Mouse (Mus musculus) heart, embryonic 13.5 days (tissue): ENCODE results near the gene Tmc3. TPM values are rescaled to one million over a fixed set of nuclear protein-coding genes. Genes with fewer than 3 reads are reported as not detected.
A peak's percentile ranks its signal among the peaks of the same experiment; 100 is the strongest.

ENCODE experiments used
- ATAC-seq: fragments of 200-750 bp; cut with Nextera tagmentation; 2 replicates; pipeline ENCODE4 v1.8.0; 2017; ENCODE audit warnings: moderate TSS enrichment; ENCODE audit not compliant: insufficient number of reproducible peaks, low FRiP score, low TSS enrichment; ENCODE audit errors: extremely low read depth
- H3K27ac ChIP-seq: fragments of 300-500 bp; sonication (generic); replicated peaks from 2 replicates; pipeline ENCODE4 v1.5.1; 2015; ENCODE audit warnings: moderate library complexity, mild to moderate bottlenecking, inconsistent platforms
- H3K27me3 ChIP-seq: fragments of 300-500 bp; sonication (generic); replicated peaks from 2 replicates; pipeline ENCODE4 v1.6.1; 2015; ENCODE audit warnings: mild to moderate bottlenecking, inconsistent platforms
- H3K36me3 ChIP-seq: fragments of 300-500 bp; sonication (generic); 2 replicates; pipeline ENCODE4 v1.6.1; 2015; ENCODE audit warnings: mild to moderate bottlenecking, inconsistent platforms
- H3K4me1 ChIP-seq: fragments of 300-500 bp; sonication (generic); 2 replicates; pipeline ENCODE4 v1.6.1; 2015; ENCODE audit warnings: inconsistent platforms
- H3K4me2 ChIP-seq: fragments of 300-500 bp; sonication (generic); 2 replicates; pipeline ENCODE4 v1.6.1; 2015; ENCODE audit warnings: inconsistent platforms, mild to moderate bottlenecking, moderate library complexity
- H3K4me3 ChIP-seq: fragments of 300-500 bp; sonication (generic); 2 replicates; pipeline ENCODE4 v1.5.1; 2015; ENCODE audit warnings: moderate library complexity, mild to moderate bottlenecking, inconsistent platforms
- H3K9ac ChIP-seq: fragments of 300-500 bp; sonication (generic); 2 replicates; pipeline ENCODE4 v1.6.1; 2015; ENCODE audit warnings: inconsistent platforms, mild to moderate bottlenecking, moderate library complexity
- H3K9me3 ChIP-seq: fragments of 300-500 bp; sonication (generic); 2 replicates; pipeline ENCODE4 v1.6.1; 2016; ENCODE audit warnings: inconsistent platforms
- WGBS: fragments of 180-500 bp; shearing (Covaris S2); methylation state at CpG from one replicate; pipeline ENCODE4 v1.1.7; 2015; ENCODE audit warnings: mixed read lengths; 5-methylcytosine and 5-hydroxymethylcytosine counted together
- polyA plus RNA-seq: library from polyadenylated mRNA; unstranded; fragments of >200 nt; fragmentation: Nextera tagmentation; extraction: Ambion mirVana; gene quantifications from 2 replicates; pipeline ENCODE4 v1.2.1, GENCODE M21; 2015

Tmc3 gene
- polyA plus RNA-seq, 1 experiment from 2014 or later: 0.53 TPM

DNA sequence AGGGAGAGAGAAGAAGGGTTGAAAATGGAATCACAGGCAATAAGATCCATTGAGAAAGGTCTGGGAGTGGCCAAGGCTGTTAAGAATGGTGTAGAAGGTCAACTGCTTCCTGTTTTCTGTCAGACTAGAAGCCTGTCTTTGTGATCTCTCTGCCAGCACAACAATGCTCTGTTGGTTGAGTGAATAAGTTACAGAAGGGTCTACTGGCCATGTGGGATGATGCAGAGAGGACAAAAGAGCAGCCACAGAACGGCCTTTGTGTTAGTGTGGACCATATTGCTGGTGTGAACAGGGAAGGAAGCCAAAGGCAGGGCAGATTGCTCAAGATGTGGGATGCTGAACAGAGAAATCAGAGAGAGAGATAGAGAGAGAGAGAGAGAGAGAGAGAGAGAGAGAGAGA lies 74.0 kb downstream of the Tmc3 start:
- WGBS: 75% methylated on average over 1 of the region's 1 CpGs
- ATAC-seq: no peak
- H3K4me2 ChIP-seq: no peak overlapping the region
- H3K4me1 ChIP-seq: no peaks in the 10 kb centered on the region
- no peak overlapping the region for H3K9ac ChIP-seq
- peak overlapping the region; percentile 8; the same call in 1 of the 2 replicates for H3K27ac ChIP-seq
- no peaks in the 10 kb centered on the region for H3K27me3 ChIP-seq
- H3K4me3 ChIP-seq: no peak overlapping the region
- no peaks in the 10 kb centered on the region for H3K9me3 ChIP-seq
- H3K36me3 ChIP-seq: no peaks in the 10 kb centered on the region

DNA sequence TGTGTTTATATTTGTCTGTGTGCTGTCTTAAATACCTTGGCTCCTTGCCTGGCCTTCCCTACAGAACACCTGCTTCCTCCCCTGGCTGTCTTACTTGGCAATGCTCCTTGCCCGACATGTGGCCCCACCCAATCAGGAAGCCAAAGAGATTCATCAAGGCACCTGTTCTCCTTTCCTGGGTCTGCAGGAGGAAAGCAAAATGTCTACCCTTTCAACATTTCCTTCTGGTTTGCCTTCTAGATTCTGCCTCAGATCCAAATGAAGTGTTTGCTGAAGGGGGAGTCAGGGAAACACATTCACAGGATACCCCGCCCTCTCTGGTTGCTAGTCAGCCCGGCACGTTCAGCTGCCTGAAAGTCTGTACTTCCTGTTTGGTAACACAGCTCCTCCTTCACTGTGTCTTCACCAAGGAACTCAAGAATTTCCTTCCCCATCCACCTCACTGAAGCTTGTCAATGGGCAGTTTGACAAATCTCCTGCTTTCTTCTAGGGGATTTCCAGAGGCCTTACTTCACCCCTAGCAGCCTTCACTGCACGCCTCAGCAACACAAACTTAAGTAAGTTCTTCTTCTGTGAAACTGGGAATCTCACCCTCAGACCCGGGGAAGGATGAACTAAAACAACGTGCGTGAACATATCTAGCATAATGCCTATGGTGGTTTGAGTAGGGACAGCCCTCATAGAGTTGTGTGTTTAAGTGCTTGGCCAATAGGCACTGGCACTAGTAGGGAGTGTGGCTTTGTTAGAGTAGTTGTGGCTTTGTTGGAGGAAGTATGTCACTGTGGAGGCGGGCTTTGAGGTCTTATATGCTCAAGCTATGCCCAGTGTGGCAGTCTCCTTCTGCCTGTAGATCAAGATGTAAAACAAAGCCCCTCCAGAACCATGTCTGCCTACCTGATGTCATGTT lies 74.7 kb downstream of the Tmc3 start:
- Histone ChIP-seq H3K9me3 (no peaks in the 10 kb centered on the region), H3K4me1 (no peaks in the 10 kb centered on the region), H3K4me2 (no peak overlapping the region), H3K36me3 (no peaks in the 10 kb centered on the region), H3K27me3 (no peaks in the 10 kb centered on the region), H3K27ac (peak overlapping the region; percentile 8; the same call in 1 of the 2 replicates), H3K9ac (no peak overlapping the region), H3K4me3 (no peak overlapping the region)
- ATAC-seq: no peak
- WGBS: 69% methylated on average over 9 of the region's 9 CpGs

DNA sequence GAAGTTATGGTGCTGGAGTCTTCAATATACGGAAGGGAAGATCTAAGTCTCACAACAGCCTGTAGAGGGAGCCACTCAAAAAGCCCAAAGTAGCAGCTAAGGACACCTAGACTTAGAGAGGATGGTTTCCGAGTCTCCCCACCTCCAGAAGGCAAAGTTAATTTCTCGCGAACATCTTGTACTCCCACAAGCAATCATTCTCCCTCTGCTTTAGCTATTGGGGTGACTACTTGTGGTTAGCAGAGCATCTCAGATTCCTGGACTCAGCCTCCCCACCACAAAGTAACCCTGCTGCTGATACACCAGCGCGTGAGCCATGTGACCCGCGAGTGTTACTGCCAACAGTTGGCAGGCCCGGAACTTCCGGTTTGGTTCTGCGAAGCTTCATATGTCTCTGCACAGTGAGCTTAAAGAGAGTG lies 75.6 kb downstream of the Tmc3 start:
- Histone ChIP-seq H3K36me3 (no peaks in the 10 kb centered on the region), H3K4me3 (no peak overlapping the region), H3K27me3 (no peaks in the 10 kb centered on the region), H3K4me2 (no peak overlapping the region), H3K4me1 (no peaks in the 10 kb centered on the region), H3K27ac (no peak overlapping the region), H3K9me3 (no peaks in the 10 kb centered on the region), H3K9ac (no peak overlapping the region)
- 85% methylated on average over 11 of the region's 11 CpGs for WGBS
- no peak for ATAC-seq

DNA sequence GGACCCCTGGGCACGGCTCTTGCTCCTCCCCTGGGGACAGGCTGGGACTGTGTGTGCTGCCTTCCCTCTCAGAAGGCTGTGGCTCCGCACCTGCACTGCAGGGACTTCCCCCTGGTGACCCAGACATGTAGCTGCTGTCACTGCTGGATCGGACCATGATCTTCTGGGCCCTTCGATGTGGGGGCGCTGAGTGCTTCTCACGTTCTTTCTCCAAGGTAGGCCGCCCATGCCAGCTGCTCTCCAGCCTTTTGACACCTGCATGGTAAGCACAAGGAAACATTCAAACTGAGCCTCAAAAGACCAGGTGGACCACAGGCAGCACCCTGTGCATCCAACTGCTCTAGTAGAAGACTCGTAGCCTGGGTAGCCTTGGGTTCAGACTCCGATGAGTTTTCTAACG lies 76.3 kb downstream of the Tmc3 start:
- no peaks in the 10 kb centered on the region for H3K36me3 ChIP-seq
- no peaks in the 10 kb centered on the region for H3K4me1 ChIP-seq
- no peak overlapping the region for H3K9ac ChIP-seq
- no peak for ATAC-seq
- H3K4me3 ChIP-seq: no peak overlapping the region
- WGBS: 83% methylated on average over 10 of the region's 10 CpGs
- H3K27me3 ChIP-seq: no peaks in the 10 kb centered on the region
- H3K4me2 ChIP-seq: no peak overlapping the region
- no peaks in the 10 kb centered on the region for H3K9me3 ChIP-seq
- no peak overlapping the region for H3K27ac ChIP-seq

DNA sequence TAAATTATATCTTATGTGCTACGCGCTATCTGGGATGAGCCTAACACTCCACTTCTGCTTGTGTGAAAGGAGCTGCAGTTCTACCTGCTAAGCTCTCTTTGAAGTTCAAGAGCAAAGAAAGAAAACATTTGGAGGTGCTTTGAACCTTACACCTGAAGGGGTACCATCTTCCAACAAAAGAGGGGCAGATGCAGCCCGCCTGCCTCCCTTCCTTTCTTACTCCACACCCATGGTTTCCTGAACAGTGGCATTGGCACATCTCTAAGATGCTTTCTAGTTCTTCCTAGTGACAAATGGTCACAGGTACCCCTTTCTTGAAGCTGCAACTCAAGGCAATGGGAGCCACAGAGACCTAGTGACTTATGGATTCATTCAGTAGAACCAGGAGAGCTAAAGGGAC lies 77.0 kb downstream of the Tmc3 start:
- no peak for ATAC-seq
- 87% methylated on average over 3 of the region's 3 CpGs for WGBS
- Histone ChIP-seq H3K9ac (no peak overlapping the region), H3K9me3 (no peaks in the 10 kb centered on the region), H3K27ac (no peak overlapping the region), H3K4me2 (no peak overlapping the region), H3K4me1 (no peaks in the 10 kb centered on the region), H3K4me3 (no peak overlapping the region), H3K27me3 (no peaks in the 10 kb centered on the region), H3K36me3 (no peaks in the 10 kb centered on the region)

DNA sequence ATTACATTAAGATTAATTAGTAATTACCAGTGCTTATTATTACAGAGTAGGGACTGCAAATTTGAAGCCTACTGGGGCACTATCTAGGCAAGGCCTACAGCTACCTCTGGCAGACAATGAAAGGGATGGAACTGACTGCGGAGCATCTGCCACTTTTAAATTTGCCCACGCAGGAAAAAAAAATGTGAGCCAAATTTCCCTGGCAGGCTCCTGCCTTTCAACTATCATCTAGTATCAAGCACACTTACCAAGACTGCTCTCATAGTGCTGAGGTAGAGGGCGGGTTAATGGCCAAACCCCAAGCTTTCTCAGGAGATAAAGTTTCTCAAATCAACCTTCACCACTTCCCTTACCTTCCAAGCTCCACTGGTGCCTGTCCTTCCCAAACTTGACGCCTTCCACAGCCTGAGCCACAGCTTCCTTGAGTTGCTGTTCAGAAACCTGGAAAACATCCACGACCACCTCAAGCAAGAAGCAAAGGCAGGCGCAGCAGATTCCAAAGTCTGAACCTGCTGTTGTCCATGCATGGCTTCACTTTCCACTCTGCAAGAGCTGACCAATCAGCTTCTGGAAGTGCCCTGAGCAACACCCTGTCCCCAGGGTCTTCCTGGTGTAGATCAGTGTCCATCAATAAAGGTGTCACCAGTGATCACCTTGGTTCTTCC lies 78.1 kb downstream of the Tmc3 start:
- 69% methylated on average over 6 of the region's 6 CpGs for WGBS

DNA sequence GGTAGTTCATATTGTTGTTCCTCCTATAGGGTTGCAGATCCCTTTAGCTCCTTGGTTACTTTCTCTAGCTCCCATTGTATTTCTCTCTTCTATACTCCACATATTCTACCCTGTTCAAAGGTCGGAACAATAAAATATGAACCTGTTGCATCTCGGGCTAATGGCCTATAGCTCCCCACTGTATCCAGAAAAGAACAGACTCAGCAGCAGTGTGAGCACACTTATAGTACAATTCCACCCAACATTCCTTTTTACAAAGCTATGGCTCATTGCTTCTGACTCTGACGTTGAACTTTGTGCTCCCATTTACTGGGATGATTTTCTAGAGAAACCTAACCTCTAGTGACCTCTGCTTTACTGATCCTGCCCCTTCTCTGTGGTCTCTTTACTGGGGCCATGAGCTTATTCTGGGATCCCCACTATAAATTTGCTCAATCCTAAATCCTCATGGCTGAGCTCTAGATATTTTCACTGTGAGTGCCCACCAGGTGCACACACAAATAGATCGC lies 81.4 kb downstream of the Tmc3 start:
- no peak overlapping the region for H3K4me3 ChIP-seq
- no peaks in the 10 kb centered on the region for H3K36me3 ChIP-seq
- no peaks in the 10 kb centered on the region for H3K9me3 ChIP-seq
- ATAC-seq: no peak
- no peak overlapping the region for H3K4me2 ChIP-seq
- no peak overlapping the region for H3K9ac ChIP-seq
- H3K27ac ChIP-seq: no peak overlapping the region
- 83% methylated on average over 4 of the region's 4 CpGs for WGBS
- no peaks in the 10 kb centered on the region for H3K27me3 ChIP-seq
- no peaks in the 10 kb centered on the region for H3K4me1 ChIP-seq

More for the DNA sequence above, 78.1 kb downstream of the Tmc3 start:
- no peak for ATAC-seq
- Histone ChIP-seq H3K36me3 (no peaks in the 10 kb centered on the region), H3K4me3 (no peak overlapping the region), H3K4me2 (no peak overlapping the region), H3K4me1 (no peaks in the 10 kb centered on the region), H3K9me3 (no peaks in the 10 kb centered on the region), H3K27me3 (no peaks in the 10 kb centered on the region), H3K27ac (no peak overlapping the region), H3K9ac (no peak overlapping the region)

DNA sequence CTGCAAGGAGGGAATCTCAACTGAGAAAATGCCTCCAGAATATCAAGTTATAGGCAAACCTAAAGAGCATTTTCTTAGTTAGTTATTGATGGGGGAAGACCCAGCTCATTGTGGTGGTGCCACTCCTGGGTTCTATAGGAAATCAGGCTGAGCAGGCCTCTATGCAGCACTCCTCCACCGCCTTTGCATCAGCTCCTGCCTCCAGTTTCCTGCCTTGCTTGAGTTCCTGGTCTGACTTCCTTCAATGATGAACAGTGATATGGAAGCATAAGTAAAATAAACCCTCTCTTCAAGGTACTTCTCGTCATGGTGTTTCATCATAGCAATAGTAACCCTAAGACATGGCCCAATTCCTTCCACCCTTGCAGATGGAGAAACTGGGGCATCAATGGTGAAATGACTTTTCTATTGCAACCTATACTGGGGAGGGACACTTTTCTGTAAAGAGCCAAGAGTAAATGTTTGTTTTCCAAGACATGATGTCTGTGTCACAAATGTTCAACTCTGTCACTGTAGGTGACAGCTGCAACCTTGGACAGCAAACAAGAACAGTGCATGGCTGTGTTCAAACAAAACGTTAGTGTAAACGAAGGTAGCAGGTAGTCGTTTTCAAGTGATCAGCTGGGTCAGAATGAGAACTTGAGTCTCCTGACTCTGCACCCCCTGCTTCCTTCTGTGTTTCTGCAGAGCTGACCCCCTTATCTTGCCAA lies 83.4 kb downstream of the Tmc3 start:
- Histone ChIP-seq H3K4me1 (no peaks in the 10 kb centered on the region), H3K27me3 (no peaks in the 10 kb centered on the region), H3K36me3 (no peaks in the 10 kb centered on the region), H3K9me3 (no peaks in the 10 kb centered on the region), H3K4me2 (no peak overlapping the region), H3K4me3 (no peak overlapping the region), H3K9ac (no peak overlapping the region), H3K27ac (no peak overlapping the region)
- no peak for ATAC-seq
- 67% methylated on average over 5 of the region's 5 CpGs for WGBS

DNA sequence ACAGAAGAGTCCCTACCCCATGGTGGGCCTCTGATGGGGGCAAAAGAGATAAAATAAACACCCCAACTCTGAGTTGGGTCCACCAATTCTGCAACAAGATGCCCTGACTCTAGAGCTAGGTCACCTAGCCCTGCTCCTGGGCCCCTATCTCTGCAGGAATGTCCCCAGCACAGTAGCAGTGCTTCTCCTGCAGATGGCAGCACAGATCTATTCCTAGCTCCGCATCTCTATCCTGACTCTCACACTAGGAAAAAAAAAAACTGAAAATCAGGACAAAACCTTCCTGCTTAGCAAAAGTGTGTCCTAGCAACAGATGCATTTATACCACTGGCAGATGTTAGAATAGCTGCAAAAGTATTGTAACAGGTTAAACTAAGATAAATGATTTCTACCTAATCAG lies 84.0 kb downstream of the Tmc3 start:
- Histone ChIP-seq H3K27me3 (no peaks in the 10 kb centered on the region), H3K4me1 (no peaks in the 10 kb centered on the region), H3K9me3 (no peaks in the 10 kb centered on the region), H3K9ac (no peak overlapping the region), H3K27ac (no peak overlapping the region), H3K4me3 (no peak overlapping the region), H3K36me3 (no peaks in the 10 kb centered on the region), H3K4me2 (no peak overlapping the region)
- 17% methylated on average over 1 of the region's 1 CpGs for WGBS
- no peak for ATAC-seq

DNA sequence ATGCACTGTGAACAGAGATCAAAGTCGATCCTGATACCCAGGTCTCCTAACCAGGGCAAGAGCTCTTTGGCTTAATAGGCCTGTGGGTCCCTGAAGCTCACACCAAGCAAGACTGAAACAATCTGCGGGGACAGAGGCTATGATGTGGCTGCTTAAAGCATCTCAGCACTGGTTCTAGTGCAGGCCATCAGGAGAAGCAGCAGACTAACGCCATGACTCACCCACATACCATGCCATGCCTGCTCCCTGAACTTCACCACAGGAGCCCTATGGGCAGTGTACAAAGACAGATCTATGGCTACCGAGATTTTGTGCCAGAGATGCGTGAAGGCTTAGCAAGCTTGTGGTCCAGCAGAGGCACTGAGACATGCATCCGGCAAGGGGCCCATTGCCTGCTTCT lies 86.8 kb downstream of the Tmc3 start:
- Histone ChIP-seq H3K36me3 (no peaks in the 10 kb centered on the region), H3K9me3 (no peaks in the 10 kb centered on the region), H3K4me1 (no peaks in the 10 kb centered on the region), H3K4me3 (no peak overlapping the region), H3K4me2 (no peak overlapping the region), H3K27me3 (no peaks in the 10 kb centered on the region), H3K9ac (no peak overlapping the region), H3K27ac (no peak overlapping the region)
- no peak for ATAC-seq
- 72% methylated on average over 6 of the region's 6 CpGs for WGBS
